Mouse (Mus musculus): ENCODE data around the gene Dzip3. TPM values are rescaled to one million over a fixed set of nuclear protein-coding genes. Genes with fewer than 3 reads are reported as not detected.

Dzip3 gene
- polyA plus RNA-seq (2011; ENCODE audit: insufficient read depth, insufficient read length, low replicate concordance, missing spikeins): 3.4 and 3.5 TPM in 2 replicates

GRCm38 (mm10) chr16:48993559-48994342 lies at the start of gene Dzip3, which contains the start of gene Cip2a:
Gene Dzip3 (minus strand): TSS chr16:48994165.
Gene Cip2a (plus strand): TSS chr16:48994185.
- Histone ChIP-seq H3K4me3 (replicated peaks; ENCODE audit: control insufficient read depth, low read depth, low read length) (peak within 1 kb of the TSS; percentile 100), H3K27ac (ENCODE audit: control insufficient read depth, insufficient read depth, low read depth, low read length, poor library complexity) (peak within 1 kb of the TSS; percentile 88), H3K4me1 (ENCODE audit: control insufficient read depth, insufficient read depth, low read length) (peaks cover 2% of the 10 kb centered on the region)
- under 1% methylated on average over 74 of the region's 74 CpGs for WGBS
- TF ChIP-seq CTCF (IDR thresholded peaks at IDR 0.05; ENCODE audit: control insufficient read depth, insufficient read depth, low read length) (no peak), POLR2A (IDR thresholded peaks at IDR 0.05; ENCODE audit: borderline replicate concordance, control insufficient read depth, low read depth, low read length) (peak; percentile 75; the same call in 1 of the 2 replicates)

GRCm38 (mm10) chr16:49040554-49041221 lies 46.7 kb upstream of the Dzip3 start:
- TF ChIP-seq CTCF (IDR thresholded peaks at IDR 0.05; ENCODE audit: control insufficient read depth, insufficient read depth, low read length) (no peak), POLR2A (IDR thresholded peaks at IDR 0.05; ENCODE audit: borderline replicate concordance, control insufficient read depth, low read depth, low read length) (no peak)
- Histone ChIP-seq H3K4me3 (replicated peaks; ENCODE audit: control insufficient read depth, low read depth, low read length) (no peak overlapping the region), H3K4me1 (ENCODE audit: control insufficient read depth, insufficient read depth, low read length) (no peaks in the 10 kb centered on the region), H3K27ac (ENCODE audit: control insufficient read depth, insufficient read depth, low read depth, low read length, poor library complexity) (no peak overlapping the region)
- WGBS: 78% methylated on average over 3 of the region's 3 CpGs

- no peak for TF ChIP-seq POLR2A (IDR thresholded peaks at IDR 0.05; ENCODE audit: borderline replicate concordance, control insufficient read depth, low read depth, low read length)
- no peak for TF ChIP-seq CTCF (IDR thresholded peaks at IDR 0.05; ENCODE audit: control insufficient read depth, insufficient read depth, low read length)
- no peak overlapping the region for H3K27ac ChIP-seq (ENCODE audit: control insufficient read depth, insufficient read depth, low read depth, low read length, poor library complexity)
- WGBS: 75% methylated on average over 4 of the region's 4 CpGs
- no peaks in the 10 kb centered on the region for H3K4me1 ChIP-seq (ENCODE audit: control insufficient read depth, insufficient read depth, low read length)
- no peak overlapping the region for H3K4me3 ChIP-seq (replicated peaks; ENCODE audit: control insufficient read depth, low read depth, low read length)
Measured at GRCm38 (mm10) chr16:49037771-49038170, 43.8 kb upstream of the Dzip3 start.

GRCm38 (mm10) chr16:49035852-49036251 lies 41.9 kb upstream of the Dzip3 start:
- H3K4me1 ChIP-seq (ENCODE audit: control insufficient read depth, insufficient read depth, low read length): no peaks in the 10 kb centered on the region
- no peak overlapping the region for H3K27ac ChIP-seq (ENCODE audit: control insufficient read depth, insufficient read depth, low read depth, low read length, poor library complexity)
- TF ChIP-seq POLR2A (IDR thresholded peaks at IDR 0.05; ENCODE audit: borderline replicate concordance, control insufficient read depth, low read depth, low read length): no peak
- TF ChIP-seq CTCF (IDR thresholded peaks at IDR 0.05; ENCODE audit: control insufficient read depth, insufficient read depth, low read length): no peak
- WGBS: 73% methylated on average over 4 of the region's 4 CpGs
- H3K4me3 ChIP-seq (replicated peaks; ENCODE audit: control insufficient read depth, low read depth, low read length): no peak overlapping the region

GRCm38 (mm10) chr16:49016620-49017332 lies 22.8 kb upstream of the Dzip3 start:
- Histone ChIP-seq H3K4me3 (replicated peaks; ENCODE audit: control insufficient read depth, low read depth, low read length) (no peak overlapping the region), H3K4me1 (ENCODE audit: control insufficient read depth, insufficient read depth, low read length) (no peaks in the 10 kb centered on the region), H3K27ac (ENCODE audit: control insufficient read depth, insufficient read depth, low read depth, low read length, poor library complexity) (no peak overlapping the region)
- 66% methylated on average over 5 of the region's 5 CpGs for WGBS
- no peak for TF ChIP-seq POLR2A (IDR thresholded peaks at IDR 0.05; ENCODE audit: borderline replicate concordance, control insufficient read depth, low read depth, low read length)
- TF ChIP-seq CTCF (IDR thresholded peaks at IDR 0.05; ENCODE audit: control insufficient read depth, insufficient read depth, low read length): no peak

- no peaks in the 10 kb centered on the region for H3K4me1 ChIP-seq (ENCODE audit: control insufficient read depth, insufficient read depth, low read length)
- WGBS: 91% methylated on average over 5 of the region's 5 CpGs
Measured at GRCm38 (mm10) chr16:49004151-49004550, 10.2 kb upstream of the Dzip3 start.

GRCm38 (mm10) chr16:48994343-48994693 lies 353 bp upstream of the Dzip3 start:
- Histone ChIP-seq H3K4me1 (ENCODE audit: control insufficient read depth, insufficient read depth, low read length) (peaks cover 2% of the 10 kb centered on the region), H3K4me3 (replicated peaks; ENCODE audit: control insufficient read depth, low read depth, low read length) (peak overlapping the region; percentile 100), H3K27ac (ENCODE audit: control insufficient read depth, insufficient read depth, low read depth, low read length, poor library complexity) (peak overlapping the region; percentile 56; the same call in 1 of the 2 replicates)
- under 1% methylated on average over 18 of the region's 18 CpGs for WGBS
- TF ChIP-seq CTCF (IDR thresholded peaks at IDR 0.05; ENCODE audit: control insufficient read depth, insufficient read depth, low read length) (no peak), POLR2A (IDR thresholded peaks at IDR 0.05; ENCODE audit: borderline replicate concordance, control insufficient read depth, low read depth, low read length) (no peak)

More at GRCm38 (mm10) chr16:49004151-49004550, 10.2 kb upstream of the Dzip3 start:
- H3K4me3 ChIP-seq (replicated peaks; ENCODE audit: control insufficient read depth, low read depth, low read length): no peak overlapping the region
- H3K27ac ChIP-seq (ENCODE audit: control insufficient read depth, insufficient read depth, low read depth, low read length, poor library complexity): no peak overlapping the region
- TF ChIP-seq POLR2A (IDR thresholded peaks at IDR 0.05; ENCODE audit: borderline replicate concordance, control insufficient read depth, low read depth, low read length) (no peak), CTCF (IDR thresholded peaks at IDR 0.05; ENCODE audit: control insufficient read depth, insufficient read depth, low read length) (no peak)

- Histone ChIP-seq H3K4me3 (replicated peaks; ENCODE audit: control insufficient read depth, low read depth, low read length) (peak overlapping the region; percentile 100), H3K4me1 (ENCODE audit: control insufficient read depth, insufficient read depth, low read length) (peaks cover 2% of the 10 kb centered on the region), H3K27ac (ENCODE audit: control insufficient read depth, insufficient read depth, low read depth, low read length, poor library complexity) (peak overlapping the region; percentile 88)
- under 1% methylated on average over 9 of the region's 9 CpGs for WGBS
- TF ChIP-seq POLR2A (IDR thresholded peaks at IDR 0.05; ENCODE audit: borderline replicate concordance, control insufficient read depth, low read depth, low read length) (no peak), CTCF (IDR thresholded peaks at IDR 0.05; ENCODE audit: control insufficient read depth, insufficient read depth, low read length) (no peak)
Measured at GRCm38 (mm10) chr16:48993231-48993558, 770 bp downstream of the Dzip3 start.

All from bone marrow, adult 2 months (tissue).